17 mouse cellular contexts compared by ENCODE assay signal in the genomic region with DNA sequence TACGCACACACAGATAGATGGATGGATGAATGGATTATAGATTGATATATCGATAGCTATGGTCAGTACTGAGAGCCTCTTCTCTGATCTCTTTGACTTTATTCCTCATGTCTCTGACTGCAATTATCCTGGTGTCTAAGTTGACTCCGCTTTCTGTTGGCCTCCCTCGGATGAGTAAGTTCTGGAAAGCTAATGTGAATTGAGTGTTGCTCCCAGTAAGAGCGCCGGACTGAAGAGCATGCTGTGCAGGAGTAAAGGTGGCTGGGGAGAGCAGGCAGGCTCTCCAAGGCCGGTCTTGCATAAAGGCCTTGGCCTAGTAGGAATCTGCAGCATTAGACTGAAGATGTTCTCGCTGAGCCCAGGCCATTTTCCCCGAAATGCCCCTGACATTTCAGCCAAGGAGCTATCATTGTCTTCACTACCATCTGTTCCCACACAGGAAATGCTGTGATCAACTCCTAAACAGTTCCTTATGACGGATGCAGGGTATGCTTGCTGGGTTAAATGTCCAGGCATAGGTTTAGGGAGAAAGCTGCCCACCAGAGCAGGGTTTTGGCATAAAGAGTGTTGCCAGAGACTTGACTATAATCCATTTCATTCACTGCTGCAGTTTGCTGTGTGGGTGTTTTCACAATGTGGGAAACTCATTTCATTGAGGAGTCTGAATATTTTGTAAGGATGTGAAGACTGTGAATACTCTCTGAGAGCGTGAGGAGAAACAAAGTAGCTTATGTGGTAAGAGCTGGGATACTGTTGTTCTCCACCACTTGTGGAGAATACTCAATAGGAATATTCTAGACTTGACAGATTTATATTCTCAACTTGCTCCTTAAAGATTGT.
DNase-seq lines count a peak whose midpoint lies in the region; ATAC-seq and TF ChIP-seq lines count a peak whose summit lies in the region.
"Had no signal": no experiment of that assay in that cellular context is flagged by ENCODE, and none has a peak within 500 bp of the region (broad histone marks: within the 10 kb centered on the region; RNA-seq: fewer than 3 reads in every experiment).

No protein-coding gene starts in this region.

- H3K4me1 ChIP-seq in lung, embryonic 14.5 days (ENCODE audit: insufficient read depth): peaks cover 46% of the 10 kb centered on the region
- H3K4me1 ChIP-seq: liver, embryonic 15.5 days had no signal

- peak; percentile 80 to 87 for DNase-seq in adrenal gland, adult (ENCODE audit: inconsistent age in 2 of 2, low spot score in 1 of 2)
- DNase-seq in adrenal gland, postnatal 4 days (ENCODE audit: low spot score in 2 of 2): no peak
- DNase-seq in lung, embryonic 14.5 days: no peak
- DNase-seq in lung, postnatal 4 days: no peak
- DNase-seq in adrenal gland, postnatal 14 days: peak; percentile 50
- peak; percentile 16 to 26 for DNase-seq in cerebellum, postnatal 10 days
- DNase-seq in layer of hippocampus, postnatal 36 days: no peak
- no peak for DNase-seq in heart, postnatal 14 days
- DNase-seq: embryo, embryonic 11 days; kidney, adult 9 months; kidney, postnatal 4 days; midbrain, embryonic 14.5 days; right cerebral cortex, postnatal 4 days had no signal

- no peak for ATAC-seq in lung, embryonic 14.5 days (ENCODE audit: insufficient read depth)

- H3K27me3 ChIP-seq in lung, embryonic 14.5 days (ENCODE audit: insufficient read depth, low read length): no peaks in the 10 kb centered on the region

- 0 out of 2 replicates have a peak overlapping the region, but pooled peaks have one; percentile 30 for H3K27ac ChIP-seq in lung, embryonic 14.5 days (ENCODE audit: low read depth)
- H3K27ac ChIP-seq: heart, embryonic 13.5 days; limb, embryonic 13.5 days; liver, embryonic 15.5 days; macrophage had no signal

- no peak overlapping the region for H3K9ac ChIP-seq in lung, embryonic 14.5 days
- H3K9ac ChIP-seq: heart, embryonic 13.5 days; limb, embryonic 13.5 days; liver, embryonic 15.5 days had no signal

- WGBS in lung, embryonic 14.5 days: 84% methylated on average over 11 of the region's 11 CpGs

- H3K4me2 ChIP-seq in lung, embryonic 14.5 days: no peak overlapping the region
- H3K4me2 ChIP-seq: heart, embryonic 13.5 days; limb, embryonic 13.5 days; liver, embryonic 15.5 days had no signal

- H3K36me3 ChIP-seq in lung, embryonic 14.5 days (ENCODE audit: insufficient read depth): no peaks in the 10 kb centered on the region
- H3K36me3 ChIP-seq: heart, embryonic 13.5 days; limb, embryonic 13.5 days; liver, embryonic 15.5 days had no signal

- no peak overlapping the region for H3K4me3 ChIP-seq in lung, embryonic 14.5 days (ENCODE audit: low read depth, low read length)
- H3K4me3 ChIP-seq: heart, embryonic 13.5 days; limb, embryonic 13.5 days; liver, embryonic 15.5 days had no signal

- no peak for TF ChIP-seq CTCF in lung, embryonic 14.5 days (IDR thresholded peaks at IDR 0.05; ENCODE audit: low read depth)

- intact Hi-C loops in heart, postnatal 14 days (cut with DNase I): no loop called here

- H3K9me3 ChIP-seq in lung, embryonic 14.5 days (ENCODE audit: low read depth, low read length): no peaks in the 10 kb centered on the region
- H3K9me3 ChIP-seq: heart, embryonic 13.5 days; limb, embryonic 13.5 days; liver, embryonic 15.5 days had no signal

Comparison
In these comparisons a context has a peak if more than half of its experiments do, and no peak if none do; other contexts are left out.
1. DNase-seq: peak in adrenal gland, adult (2 of 2), adrenal gland, postnatal 14 days (single experiment) and cerebellum, postnatal 10 days (2 of 2); none in adrenal gland, postnatal 4 days (0 of 2), lung, embryonic 14.5 days (single experiment), lung, postnatal 4 days (0 of 2), layer of hippocampus, postnatal 36 days (0 of 2) and heart, postnatal 14 days (0 of 2).